Mouse (Mus musculus) midbrain, embryonic 12.5 days (tissue): ENCODE results near the gene Caskin1. TPM values are rescaled to one million over a fixed set of nuclear protein-coding genes. Genes with fewer than 3 reads are reported as not detected.

Experiments
- ATAC-seq: fragments of 200-750 bp; cut with Nextera tagmentation; 2 replicates; pipeline ENCODE4 v1.8.0; 2017; ENCODE audit warnings: low read depth, moderate TSS enrichment, moderate library complexity; ENCODE audit not compliant: low FRiP score
- H3K27ac ChIP-seq: fragments of 300-500 bp; sonication (generic); replicated peaks from 2 replicates; pipeline ENCODE4 v1.5.1; 2016; ENCODE audit warnings: mild to moderate bottlenecking
- H3K27me3 ChIP-seq: fragments of 300-500 bp; sonication (generic); 2 replicates; pipeline ENCODE4 v1.6.1; 2016; ENCODE audit warnings: mild to moderate bottlenecking
- H3K36me3 ChIP-seq: fragments of 300-500 bp; sonication (generic); 2 replicates; pipeline ENCODE4 v1.6.1; 2016
- H3K4me1 ChIP-seq: fragments of 300-500 bp; sonication (generic); 2 replicates; pipeline ENCODE4 v1.6.1; 2016
- H3K4me2 ChIP-seq: fragments of 300-500 bp; sonication (generic); replicated peaks from 2 replicates; pipeline ENCODE4 v1.6.1; 2016; ENCODE audit warnings: mild to moderate bottlenecking, moderate library complexity
- H3K4me3 ChIP-seq: fragments of 300-500 bp; sonication (generic); 2 replicates; pipeline ENCODE4 v1.5.1; 2016; ENCODE audit warnings: mild to moderate bottlenecking
- H3K9ac ChIP-seq: fragments of 300-500 bp; sonication (generic); replicated peaks from 2 replicates; pipeline ENCODE4 v1.6.1; 2016; ENCODE audit warnings: mild to moderate bottlenecking, moderate library complexity
- H3K9me3 ChIP-seq: fragments of 300-500 bp; sonication (generic); 2 replicates; pipeline ENCODE4 v1.6.1; 2016; ENCODE audit warnings: mild to moderate bottlenecking
- WGBS: fragments of 180-500 bp; shearing (Covaris S2); methylation state at CpG from one replicate; pipeline ENCODE4 v1.1.7; 2016; 5-methylcytosine and 5-hydroxymethylcytosine counted together
- polyA plus RNA-seq: library from polyadenylated mRNA; unstranded; fragments of >200 nt; fragmentation: Nextera tagmentation; extraction: Ambion mirVana; gene quantifications from 2 replicates; pipeline ENCODE4 v1.2.1, GENCODE M21; 2016

The Caskin1 gene
- polyA plus RNA-seq, 1 experiment from 2014 or later: 20.2 TPM

DNA sequence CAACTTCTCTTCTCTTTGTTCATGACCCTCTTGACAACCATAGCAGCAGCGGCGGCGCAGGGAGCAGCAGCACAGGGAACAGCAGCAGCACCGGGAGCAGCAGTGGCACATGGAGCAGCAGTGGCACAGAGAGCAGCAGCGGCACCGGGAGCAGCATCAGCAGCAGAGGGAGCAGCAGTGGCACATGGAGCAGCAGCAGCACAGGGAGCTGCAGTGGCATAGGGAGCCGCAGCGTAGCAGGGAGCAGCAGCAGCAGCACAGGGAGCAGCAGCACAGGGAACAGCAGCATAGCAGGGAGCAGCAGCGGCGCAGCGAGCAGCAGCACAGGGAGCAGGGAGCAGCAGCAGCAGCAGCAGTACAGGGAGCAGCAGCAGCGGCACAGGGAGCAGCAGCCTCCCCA lies 56.2 kb downstream of the Caskin1 start:
- 0 out of 2 replicates have a peak overlapping the region, but pooled peaks have one; percentile 9 for H3K4me3 ChIP-seq
- H3K4me1 ChIP-seq: peaks cover 10% of the 10 kb centered on the region
- H3K9ac ChIP-seq: peak overlapping the region; percentile 32
- H3K27ac ChIP-seq: no peak overlapping the region
- H3K36me3 ChIP-seq: no peaks in the 10 kb centered on the region
- no peaks in the 10 kb centered on the region for H3K9me3 ChIP-seq
- H3K27me3 ChIP-seq: peaks cover 30% of the 10 kb centered on the region
- ATAC-seq: no peak
- 20% methylated on average over 12 of the region's 12 CpGs for WGBS
- H3K4me2 ChIP-seq: peak overlapping the region; percentile 40

GRCm38 (mm10) chr17:24545247-24545646 lies 56.8 kb downstream of the Caskin1 start:
- Histone ChIP-seq H3K9ac (no peak overlapping the region), H3K27ac (no peak overlapping the region), H3K4me1 (peaks cover 10% of the 10 kb centered on the region), H3K4me2 (no peak overlapping the region), H3K27me3 (peaks cover 30% of the 10 kb centered on the region), H3K4me3 (no peak overlapping the region), H3K36me3 (no peaks in the 10 kb centered on the region), H3K9me3 (no peaks in the 10 kb centered on the region)
- no peak for ATAC-seq
- WGBS: 81% methylated on average over 2 of the region's 2 CpGs

- Histone ChIP-seq H3K9me3 (no peaks in the 10 kb centered on the region), H3K27ac (no peak overlapping the region), H3K36me3 (no peaks in the 10 kb centered on the region), H3K9ac (no peak overlapping the region), H3K27me3 (peaks cover 30% of the 10 kb centered on the region), H3K4me3 (no peak overlapping the region), H3K4me2 (no peak overlapping the region), H3K4me1 (peaks cover 17% of the 10 kb centered on the region)
- ATAC-seq: no peak
- WGBS: 88% methylated on average over 3 of the region's 3 CpGs
Observed at GRCm38 (mm10) chr17:24546234-24546633, 57.8 kb downstream of the Caskin1 start.

DNA sequence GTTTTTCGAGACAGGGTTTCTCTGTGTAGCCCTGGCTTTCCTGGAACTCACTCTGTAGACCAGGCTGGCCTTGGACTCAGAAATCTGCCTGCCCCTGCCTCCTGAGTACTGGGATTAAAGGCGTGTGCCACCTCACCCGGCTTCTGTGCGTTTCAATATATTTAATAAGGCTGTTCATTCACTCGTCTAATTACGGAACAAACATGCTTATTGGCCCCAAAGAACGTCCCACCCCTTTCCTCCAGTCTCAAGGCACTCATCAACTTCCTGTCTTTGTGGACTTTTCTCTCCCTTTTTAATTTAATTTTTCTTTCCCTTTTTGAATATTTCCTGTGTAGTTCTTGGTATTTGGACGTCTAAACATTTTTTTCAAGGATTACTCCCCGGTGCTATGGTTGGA lies 60.0 kb downstream of the Caskin1 start:
- Histone ChIP-seq H3K4me1 (peaks cover 32% of the 10 kb centered on the region), H3K9me3 (no peaks in the 10 kb centered on the region), H3K36me3 (no peaks in the 10 kb centered on the region), H3K4me3 (no peak overlapping the region), H3K27me3 (peaks cover 30% of the 10 kb centered on the region), H3K27ac (no peak overlapping the region), H3K9ac (peak overlapping the region; percentile 34; the same call in 1 of the 2 replicates), H3K4me2 (peak overlapping the region; percentile 70)
- 38% methylated on average over 9 of the region's 9 CpGs for WGBS
- ATAC-seq: no peak

- peaks cover 32% of the 10 kb centered on the region for H3K4me1 ChIP-seq
- H3K9me3 ChIP-seq: no peaks in the 10 kb centered on the region
- peak overlapping the region; percentile 97 for H3K27ac ChIP-seq
- peaks cover 30% of the 10 kb centered on the region for H3K27me3 ChIP-seq
- 4% methylated on average over 23 of the region's 23 CpGs for WGBS
- peak overlapping the region; percentile 34; the same call in 1 of the 2 replicates for H3K9ac ChIP-seq
- no peaks in the 10 kb centered on the region for H3K36me3 ChIP-seq
- H3K4me2 ChIP-seq: peak overlapping the region; percentile 70
- H3K4me3 ChIP-seq: peak overlapping the region; percentile 76
- peak; percentile 12; the same call in 1 of the 2 replicates for ATAC-seq
Observed at GRCm38 (mm10) chr17:24548921-24549617, 60.7 kb downstream of the Caskin1 start.

GRCm38 (mm10) chr17:24549618-24550415 lies 61.4 kb downstream of the Caskin1 start, which contains the start of gene Pkd1:
Pkd1 (plus strand) TSS chr17:24549834.
- no peaks in the 10 kb centered on the region for H3K36me3 ChIP-seq
- peak within 1 kb of the TSS; percentile 76 for H3K4me3 ChIP-seq
- H3K27ac ChIP-seq: peak within 1 kb of the TSS; percentile 97
- ATAC-seq: peak; percentile 96
- H3K4me1 ChIP-seq: peaks cover 29% of the 10 kb centered on the region
- H3K9me3 ChIP-seq: no peaks in the 10 kb centered on the region
- peaks cover 25% of the 10 kb centered on the region for H3K27me3 ChIP-seq
- under 1% methylated on average over 72 of the region's 72 CpGs for WGBS
- H3K9ac ChIP-seq: peak within 1 kb of the TSS; percentile 88
- peak within 1 kb of the TSS; percentile 70 for H3K4me2 ChIP-seq

- H3K27ac ChIP-seq: peak overlapping the region; percentile 97
- peak overlapping the region; percentile 88 for H3K9ac ChIP-seq
- H3K4me1 ChIP-seq: peaks cover 28% of the 10 kb centered on the region
- under 1% methylated on average over 44 of the region's 44 CpGs for WGBS
- peak overlapping the region; percentile 76 for H3K4me3 ChIP-seq
- H3K27me3 ChIP-seq: peaks cover 23% of the 10 kb centered on the region
- ATAC-seq: peak; percentile 86
- H3K4me2 ChIP-seq: peak overlapping the region; percentile 70
- H3K36me3 ChIP-seq: no peaks in the 10 kb centered on the region
- H3K9me3 ChIP-seq: no peaks in the 10 kb centered on the region
Observed at GRCm38 (mm10) chr17:24550416-24551049, 62.1 kb downstream of the Caskin1 start.

GRCm38 (mm10) chr17:24551050-24551444 lies 62.6 kb downstream of the Caskin1 start:
- H3K4me3 ChIP-seq: peak overlapping the region; percentile 76
- peak overlapping the region; percentile 88 for H3K9ac ChIP-seq
- WGBS: 52% methylated on average over 3 of the region's 3 CpGs
- no peaks in the 10 kb centered on the region for H3K36me3 ChIP-seq
- H3K27me3 ChIP-seq: peaks cover 23% of the 10 kb centered on the region
- peak overlapping the region; percentile 70 for H3K4me2 ChIP-seq
- no peak for ATAC-seq
- peaks cover 28% of the 10 kb centered on the region for H3K4me1 ChIP-seq
- no peaks in the 10 kb centered on the region for H3K9me3 ChIP-seq
- peak overlapping the region; percentile 97 for H3K27ac ChIP-seq

DNA sequence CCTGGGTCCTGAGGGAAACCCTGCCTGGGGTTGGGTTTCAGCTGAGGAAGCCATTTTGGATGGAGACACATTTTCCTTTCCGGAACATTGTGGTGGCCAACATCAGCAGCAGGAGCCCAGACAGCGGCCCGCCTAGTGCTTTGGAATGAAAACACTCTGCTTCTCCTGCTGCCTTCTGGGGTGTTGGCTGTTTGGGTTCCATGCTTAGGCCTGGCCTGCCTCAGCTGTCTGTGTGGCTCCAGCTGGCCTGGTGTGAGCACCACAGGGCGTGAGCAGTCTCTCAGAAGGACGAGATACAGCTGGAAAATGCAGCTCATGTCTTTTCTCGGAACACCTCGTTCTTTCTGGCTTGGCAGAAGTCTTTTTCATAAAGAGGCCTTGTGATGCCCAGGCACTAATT lies 68.7 kb downstream of the Caskin1 start:
- no peak for ATAC-seq
- no peaks in the 10 kb centered on the region for H3K36me3 ChIP-seq
- no peak overlapping the region for H3K9ac ChIP-seq
- H3K9me3 ChIP-seq: no peaks in the 10 kb centered on the region
- WGBS: 90% methylated on average over 7 of the region's 7 CpGs
- H3K27ac ChIP-seq: no peak overlapping the region
- H3K4me2 ChIP-seq: no peak overlapping the region
- H3K4me1 ChIP-seq: peaks cover 27% of the 10 kb centered on the region
- H3K27me3 ChIP-seq: no peaks in the 10 kb centered on the region
- H3K4me3 ChIP-seq: no peak overlapping the region
